Mouse (Mus musculus): ENCODE results near the gene Canx. TPM values are rescaled to one million over a fixed set of nuclear protein-coding genes. Genes with fewer than 3 reads are reported as not detected.

The Canx gene
- polyA plus RNA-seq, 1 experiment from 2014 or later, result 264 TPM

DNA sequence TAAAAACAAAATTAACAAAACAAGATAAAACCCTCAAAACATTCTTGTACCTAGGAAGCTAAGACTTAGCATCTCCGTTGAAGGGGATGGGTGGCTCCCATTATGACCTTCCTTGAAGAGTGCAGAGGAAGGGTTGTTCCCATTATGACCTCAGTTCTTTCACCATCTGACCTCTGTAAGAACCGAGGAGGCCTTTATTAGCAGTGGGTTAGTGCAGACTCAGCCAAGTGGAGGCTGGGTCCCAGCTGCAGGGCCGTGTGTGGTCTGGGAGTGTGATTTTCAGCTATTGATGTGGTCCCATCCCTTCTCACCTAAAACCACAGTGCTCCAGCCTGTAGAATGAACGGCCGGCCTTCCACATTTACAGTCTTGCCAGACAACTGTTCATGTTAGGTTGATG, 80.2 kb downstream of the Canx start:
- H3K4me3 ChIP-seq, result no peak overlapping the region
- peaks cover 4% of the 10 kb centered on the region for H3K4me1 ChIP-seq
- H3K27me3 ChIP-seq (replicated peaks), result no peaks in the 10 kb centered on the region
- no peak overlapping the region for H3K4me2 ChIP-seq
- no peaks in the 10 kb centered on the region for H3K9me3 ChIP-seq (replicated peaks)
- no peak for ATAC-seq
- no peak overlapping the region for H3K9ac ChIP-seq
- WGBS (ENCODE audit: insufficient replicate concordance), result 62% methylated on average over 5 of the region's 5 CpGs
- no peaks in the 10 kb centered on the region for H3K36me3 ChIP-seq
- H3K27ac ChIP-seq, result no peak overlapping the region

MicroRNAs within 50 kb of the gene (microRNA counts, 519-probe panel; counts per million panel counts)
- microRNA mmu-miR-804, result 5,008 counts per million, percentile 85 among the panel's probes with 10 or more counts

Small RNAs within 50 kb of the gene (microRNA-seq; reads per million reads assigned to microRNA genes)
- gene Mir804, result not detected

Other genes with a start within 250 kb of the Canx start
- gene Tbc1d9b, start 194.3 kb downstream of the Canx start, polyA plus RNA-seq (2016; fragmentation: Nextera tagmentation; extraction: Ambion mirVana), result 20.2 and 20.3 TPM in 2 replicates
- gene Mrnip, start 151.2 kb downstream of the Canx start, polyA plus RNA-seq (2016; fragmentation: Nextera tagmentation; extraction: Ambion mirVana), result 8.6 and 8.7 TPM in 2 replicates
- gene Sqstm1, start 114.8 kb downstream of the Canx start, polyA plus RNA-seq (2016; fragmentation: Nextera tagmentation; extraction: Ambion mirVana), result 143 and 152 TPM in 2 replicates
- gene Mgat4b, start 114.8 kb downstream of the Canx start, polyA plus RNA-seq (2016; fragmentation: Nextera tagmentation; extraction: Ambion mirVana), result 29.1 and 30.7 TPM in 2 replicates
- 0.87 and 1.0 TPM in 2 replicates for gene Ltc4s, start 87.1 kb downstream of the Canx start, polyA plus RNA-seq (2016; fragmentation: Nextera tagmentation; extraction: Ambion mirVana)
- gene Maml1, start 33.4 kb downstream of the Canx start, polyA plus RNA-seq (2016; fragmentation: Nextera tagmentation; extraction: Ambion mirVana), result 3.2 and 3.3 TPM in 2 replicates
- 0.18 TPM in 1 of 2 replicates, not detected in the other for gene Cby3, start 28.8 kb upstream of the Canx start, polyA plus RNA-seq (2016; fragmentation: Nextera tagmentation; extraction: Ambion mirVana)
- 160 TPM in 2 replicates for gene Hnrnph1, start 51.3 kb upstream of the Canx start, polyA plus RNA-seq (2016; fragmentation: Nextera tagmentation; extraction: Ambion mirVana)
- gene Rufy1, start 105.5 kb upstream of the Canx start, polyA plus RNA-seq (2016; fragmentation: Nextera tagmentation; extraction: Ambion mirVana), result 12.0 and 12.8 TPM in 2 replicates

Measured in liver, embryonic 12.5 days (tissue).